Mouse (Mus musculus) stomach, postnatal 0 days (tissue): ENCODE data around the gene AC109138.7. TPM values are rescaled to one million over a fixed set of nuclear protein-coding genes. Genes with fewer than 3 reads are reported as not detected.

Experiments used
- ATAC-seq: fragments of 200-750 bp; cut with Nextera tagmentation; 2 replicates; pipeline ENCODE4 v1.8.0; 2017; ENCODE audit not compliant: low FRiP score, low TSS enrichment
- DNase-seq: peaks from one replicate; pipeline ENCODE4 v3.0.0-alpha.2; 2016; ENCODE audit warnings: low spot score
- H3K27ac ChIP-seq: fragments of 300-500 bp; sonication (generic); replicated peaks from 2 replicates; pipeline ENCODE4 v1.5.1; 2014; ENCODE audit warnings: mild to moderate bottlenecking, control low read depth
- H3K27me3 ChIP-seq: fragments of 300-500 bp; sonication (generic); 2 replicates; pipeline ENCODE4 v1.6.1; 2014; ENCODE audit warnings: low read length; ENCODE audit not compliant: control insufficient read depth, insufficient read depth
- H3K36me3 ChIP-seq: fragments of 300-500 bp; sonication (generic); 2 replicates; pipeline ENCODE4 v1.6.1; 2014; ENCODE audit warnings: low read length, mixed read lengths; ENCODE audit not compliant: control insufficient read depth, insufficient read depth
- H3K4me1 ChIP-seq: fragments of 300-500 bp; sonication (generic); replicated peaks from 2 replicates; pipeline ENCODE4 v1.6.1; 2014; ENCODE audit warnings: antibody characterized with exemption; ENCODE audit not compliant: control insufficient read depth, insufficient read depth
- H3K4me2 ChIP-seq: fragments of 300-500 bp; sonication (generic); replicated peaks from 2 replicates; pipeline ENCODE4 v1.6.1; 2014; ENCODE audit warnings: low read depth, mild to moderate bottlenecking, control low read depth, moderate library complexity
- H3K4me3 ChIP-seq: fragments of 300-500 bp; sonication (generic); 2 replicates; pipeline ENCODE4 v1.5.1; 2014; ENCODE audit warnings: low read depth, low read length, control low read depth
- H3K9ac ChIP-seq: fragments of 300-500 bp; sonication (generic); 2 replicates; pipeline ENCODE4 v1.6.1; 2014; ENCODE audit warnings: mild to moderate bottlenecking, low read length, control low read depth, mixed read lengths
- H3K9me3 ChIP-seq: fragments of 300-500 bp; sonication (generic); 2 replicates; pipeline ENCODE4 v1.6.1; 2016; ENCODE audit warnings: low read length; ENCODE audit not compliant: control insufficient read depth
- CTCF ChIP-seq: IDR thresholded peaks from 2 replicates; pipeline ENCODE4 v1.5.1; 2016; ENCODE audit warnings: antibody characterized with exemption, low read depth, mild to moderate bottlenecking, moderate library complexity
- EP300 ChIP-seq: optimal IDR thresholded peaks from 2 replicates; pipeline ENCODE3; 2016; ENCODE audit warnings: antibody characterized with exemption
- WGBS: fragments of 180-500 bp; shearing (Covaris S2); extraction: QIAGEN DNeasy Blood & Tissue Kit; methylation state at CpG from one replicate; pipeline ENCODE4 v1.1.7; 2014; 5-methylcytosine and 5-hydroxymethylcytosine counted together
- polyA plus RNA-seq: library from polyadenylated mRNA; unstranded; fragments of >200 nt; fragmentation: Nextera tagmentation; extraction: Ambion mirVana; gene quantifications from 2 replicates; pipeline ENCODE4 v1.2.1, GENCODE M21; 2015

Gene AC109138.7
- polyA plus RNA-seq, 1 experiment from 2014 or later: not detected

- Histone ChIP-seq H3K27me3 (no peaks in the 10 kb centered on the region), H3K4me3 (no peak overlapping the region), H3K36me3 (peaks cover 23% of the 10 kb centered on the region), H3K9me3 (no peaks in the 10 kb centered on the region), H3K27ac (no peak overlapping the region), H3K4me1 (peaks cover 3% of the 10 kb centered on the region), H3K9ac (no peak overlapping the region), H3K4me2 (no peak overlapping the region)
- no peak for ATAC-seq
- TF ChIP-seq EP300: no peak
- TF ChIP-seq CTCF: no peak
- DNase-seq: no peak
- WGBS: 81% methylated on average over 12 of the region's 12 CpGs
Measured at GRCm38 (mm10) chr19:4194776-4195650, 19.1 kb upstream of the AC109138.7 start.

- 61% methylated on average over 2 of the region's 2 CpGs for WGBS
- Histone ChIP-seq H3K4me1 (peaks cover 7% of the 10 kb centered on the region), H3K9me3 (no peaks in the 10 kb centered on the region), H3K27me3 (no peaks in the 10 kb centered on the region), H3K27ac (no peak overlapping the region), H3K9ac (no peak overlapping the region), H3K4me2 (no peak overlapping the region), H3K4me3 (no peak overlapping the region), H3K36me3 (peaks cover 23% of the 10 kb centered on the region)
- ATAC-seq (no peak), DNase-seq (no peak)
- TF ChIP-seq EP300: no peak
- TF ChIP-seq CTCF: no peak
Measured at GRCm38 (mm10) chr19:4196048-4196447, 18.1 kb upstream of the AC109138.7 start.

DNA sequence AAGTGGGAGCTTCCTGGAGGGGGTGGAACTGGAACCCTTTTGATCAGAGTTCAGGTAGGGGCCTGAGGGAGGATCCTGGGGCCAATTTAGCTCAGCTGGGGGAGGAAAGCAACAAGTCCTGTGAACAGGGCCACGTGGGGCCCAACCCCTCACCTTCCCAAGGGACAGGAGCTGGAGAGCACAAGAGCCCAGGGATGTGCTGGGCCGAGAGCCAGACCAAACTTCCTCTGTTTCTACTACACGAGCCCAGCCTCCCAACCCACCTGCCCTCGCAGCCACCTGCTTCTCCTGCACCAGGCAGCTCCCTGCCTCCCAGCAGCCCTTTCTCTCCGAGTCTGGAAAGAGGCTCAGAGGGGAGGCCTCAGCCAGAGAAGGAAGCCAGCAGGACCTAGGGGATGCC is 17.6 kb upstream of the AC109138.7 start:
- no peaks in the 10 kb centered on the region for H3K9me3 ChIP-seq
- peaks cover 7% of the 10 kb centered on the region for H3K4me1 ChIP-seq
- H3K4me2 ChIP-seq: no peak overlapping the region
- WGBS: 32% methylated on average over 5 of the region's 5 CpGs
- DNase-seq (no peak), ATAC-seq (no peak)
- peaks cover 23% of the 10 kb centered on the region for H3K36me3 ChIP-seq
- no peak overlapping the region for H3K4me3 ChIP-seq
- no peak overlapping the region for H3K9ac ChIP-seq
- H3K27me3 ChIP-seq: no peaks in the 10 kb centered on the region
- TF ChIP-seq EP300: no peak
- no peak for TF ChIP-seq CTCF
- no peak overlapping the region for H3K27ac ChIP-seq

GRCm38 (mm10) chr19:4197180-4197579 is 17.0 kb upstream of the AC109138.7 start:
- H3K9me3 ChIP-seq: no peaks in the 10 kb centered on the region
- H3K27me3 ChIP-seq: no peaks in the 10 kb centered on the region
- 53% methylated on average over 3 of the region's 3 CpGs for WGBS
- TF ChIP-seq CTCF (no peak), EP300 (no peak)
- no peak overlapping the region for H3K27ac ChIP-seq
- no peak overlapping the region for H3K4me2 ChIP-seq
- H3K4me3 ChIP-seq: no peak overlapping the region
- no peak overlapping the region for H3K9ac ChIP-seq
- H3K4me1 ChIP-seq: peaks cover 7% of the 10 kb centered on the region
- ATAC-seq (no peak), DNase-seq (no peak)
- peaks cover 23% of the 10 kb centered on the region for H3K36me3 ChIP-seq

DNA sequence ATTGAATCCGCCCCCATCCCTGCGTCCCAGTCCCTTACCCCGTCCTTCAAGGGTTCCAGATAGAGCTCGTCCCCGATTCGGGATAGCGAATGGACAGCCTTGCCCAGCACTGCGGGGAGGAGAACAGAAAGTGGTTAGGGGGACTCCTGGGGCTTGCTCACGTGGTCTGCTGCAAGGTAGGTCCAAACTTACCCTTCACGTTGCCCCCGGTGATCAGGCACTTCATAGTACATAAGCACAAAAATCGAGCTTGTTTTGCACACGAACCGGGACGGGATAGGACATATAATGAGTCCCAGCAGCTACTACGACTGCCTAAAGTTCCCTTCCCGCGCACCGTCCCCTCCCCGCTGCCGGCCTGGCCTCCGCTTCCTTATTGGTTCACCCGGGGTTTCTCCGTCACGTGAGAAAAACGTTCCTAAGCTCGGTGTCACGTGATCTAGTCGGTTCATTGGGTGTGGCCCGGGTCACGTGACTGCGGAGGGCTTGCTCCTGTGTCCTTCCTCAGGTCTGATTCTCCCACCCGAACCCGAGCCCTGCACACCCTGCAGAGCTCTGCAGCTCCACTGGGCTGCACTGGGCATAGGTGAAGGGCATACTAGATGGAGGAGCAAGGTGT is 12.8 kb upstream of the AC109138.7 start, which contains the start of gene Rad9a:
Gene Rad9a, minus strand, starts transcription at position 372 of the 619 bp plus-strand sequence.
- Histone ChIP-seq H3K9ac (peak within 1 kb of the TSS; percentile 77), H3K4me3 (peak within 1 kb of the TSS; percentile 54), H3K4me1 (peaks cover 4% of the 10 kb centered on the region), H3K27me3 (no peaks in the 10 kb centered on the region; the same call in 1 of the 2 replicates), H3K27ac (peak within 1 kb of the TSS; percentile 73), H3K9me3 (no peaks in the 10 kb centered on the region), H3K4me2 (peak within 1 kb of the TSS; percentile 92), H3K36me3 (peaks cover 4% of the 10 kb centered on the region)
- peak; percentile 96 for DNase-seq
- TF ChIP-seq CTCF (0 out of 2 replicates have a peak, but pooled peaks have one; percentile 18), EP300 (no peak)
- under 1% methylated on average over 34 of the region's 34 CpGs for WGBS
- ATAC-seq: peak; percentile 79
